In the genomic region with DNA sequence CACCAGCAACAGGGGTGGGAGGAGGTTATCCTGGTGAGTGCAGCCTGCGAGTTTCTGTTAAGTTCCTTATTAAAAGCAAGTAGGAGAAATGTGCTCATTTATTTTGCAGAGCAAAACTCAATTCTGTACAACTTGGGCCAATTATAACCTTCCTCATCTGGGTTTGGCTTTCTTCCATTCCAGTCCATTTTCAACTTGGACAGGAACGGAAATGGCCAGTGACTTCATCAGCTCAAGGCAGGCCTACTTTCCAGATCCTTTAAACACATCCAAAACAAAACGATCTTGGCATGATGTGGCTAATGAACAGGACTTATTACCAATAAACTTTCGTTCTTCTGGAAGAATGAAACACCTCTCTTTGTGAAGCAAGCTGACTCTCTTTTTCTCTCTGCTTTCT, we compare ENCODE assay signal across 10 mouse cellular contexts.
"Had no signal": no experiment of that assay in that cellular context is flagged by ENCODE, and none has a peak within 500 bp of the region (broad histone marks: within the 10 kb centered on the region; RNA-seq: fewer than 3 reads in every experiment).

No protein-coding gene starts in this region.

- H3K27me3 ChIP-seq: liver, embryonic 15.5 days; midbrain, embryonic 13.5 days had no signal

- H3K4me3 ChIP-seq: liver, embryonic 15.5 days; midbrain, embryonic 13.5 days had no signal

- H3K27ac ChIP-seq: liver, embryonic 15.5 days; midbrain, embryonic 13.5 days had no signal

- H3K9me3 ChIP-seq: liver, embryonic 15.5 days; midbrain, embryonic 13.5 days had no signal

- H3K36me3 ChIP-seq: liver, embryonic 15.5 days; midbrain, embryonic 13.5 days had no signal

- H3K4me2 ChIP-seq: liver, embryonic 11.5 days; liver, embryonic 15.5 days; midbrain, embryonic 13.5 days had no signal

- ATAC-seq: lung, postnatal 0 days; midbrain, embryonic 13.5 days had no signal

- H3K4me1 ChIP-seq: liver, embryonic 15.5 days; midbrain, embryonic 13.5 days had no signal

- H3K9ac ChIP-seq: liver, embryonic 15.5 days; midbrain, embryonic 13.5 days had no signal

- DNase-seq: kidney, postnatal 10 days; left cerebral cortex, postnatal 4 days; lung, adult 2 months; lung, postnatal 36 days; right cerebral cortex, postnatal 14 days; thymus, postnatal 4 days had no signal
